Comparison of ENCODE assay signal across 8 mouse cellular contexts in genomic region chr3:87525837-87526570, GRCm38 (mm10). TPM values are rescaled to one million over a fixed set of nuclear protein-coding genes. Genes with fewer than 3 reads are reported as not detected.
A peak's percentile ranks its signal among the peaks of the same experiment; 100 is the strongest.
DNase-seq lines count a peak whose midpoint lies in the region; ATAC-seq lines count a peak whose summit lies in the region.

No protein-coding gene starts in this region.

- peaks cover 30% of the 10 kb centered on the region for H3K36me3 ChIP-seq in forebrain, embryonic 15.5 days
- H3K36me3 ChIP-seq in kidney, embryonic 15.5 days = peaks cover 38% of the 10 kb centered on the region

- peak overlapping the region; percentile 80 for H3K4me3 ChIP-seq in forebrain, embryonic 15.5 days
- H3K4me3 ChIP-seq in kidney, embryonic 15.5 days (replicated peaks) = peak overlapping the region; percentile 80

- DNase-seq in cerebellum, adult 11-12 months = peak; percentile 29
- no peak for DNase-seq in cerebellum, adult 9-11 months
- peak; percentile 60 for DNase-seq in Muller cell, postnatal 12 days (ENCODE audit: inconsistent ontology term)
- no peak for DNase-seq in right cerebral cortex, postnatal 14 days
- no peak for DNase-seq in gastrocnemius, adult 18-20 months (ENCODE audit: low spot score)

- H3K27me3 ChIP-seq in forebrain, embryonic 15.5 days = no peaks in the 10 kb centered on the region
- H3K27me3 ChIP-seq in kidney, embryonic 15.5 days = no peaks in the 10 kb centered on the region

- peak overlapping the region; percentile 81 for H3K27ac ChIP-seq in forebrain, embryonic 15.5 days (replicated peaks)
- peak overlapping the region; percentile 85 for H3K27ac ChIP-seq in kidney, embryonic 15.5 days

- peaks cover 16% of the 10 kb centered on the region for H3K4me1 ChIP-seq in forebrain, embryonic 15.5 days
- peaks cover 17% of the 10 kb centered on the region for H3K4me1 ChIP-seq in kidney, embryonic 15.5 days

- no peaks in the 10 kb centered on the region for H3K9me3 ChIP-seq in forebrain, embryonic 15.5 days
- H3K9me3 ChIP-seq in kidney, embryonic 15.5 days (replicated peaks) = no peaks in the 10 kb centered on the region

- 7% methylated on average over 27 of the region's 27 CpGs for WGBS in forebrain, embryonic 15.5 days
- 1% methylated on average over 27 of the region's 27 CpGs for WGBS in kidney, embryonic 15.5 days

- H3K9ac ChIP-seq in forebrain, embryonic 15.5 days (replicated peaks) = peak overlapping the region; percentile 95
- H3K9ac ChIP-seq in kidney, embryonic 15.5 days = peak overlapping the region; percentile 92

- ATAC-seq in forebrain, embryonic 15.5 days (replicated peaks) = peak; percentile 62
- peak; percentile 70 for ATAC-seq in kidney, embryonic 15.5 days (replicated peaks; ENCODE audit: low FRiP score)
- ATAC-seq in megakaryocyte, adult 5-6 weeks (ENCODE audit: poor library complexity, severe bottlenecking) = 0 out of 2 replicates have a peak, but pooled peaks have one; percentile 4

- H3K4me2 ChIP-seq in forebrain, embryonic 15.5 days (replicated peaks) = peak overlapping the region; percentile 71
- H3K4me2 ChIP-seq in kidney, embryonic 15.5 days = peak overlapping the region; percentile 79

RNA-seq across cellular contexts. Expression of gene Etv3, which starts 0.8 kb away (rescaled TPM):
- polyA plus RNA-seq in forebrain, embryonic 15.5 days (2015; fragmentation: Nextera tagmentation; extraction: Ambion mirVana) = 11.0 and 11.9 TPM in 2 replicates
- polyA plus RNA-seq in kidney, embryonic 15.5 days (2015; fragmentation: Nextera tagmentation; extraction: Ambion mirVana) = 14.4 and 15.7 TPM in 2 replicates
- 12.9 and 13.8 TPM in 2 replicates for total RNA-seq in megakaryocyte, adult 5-6 weeks (2015)
- total RNA-seq in megakaryocyte, adult 5-6 weeks (2017) = 14.6 and 16.7 TPM in 2 replicates
- total RNA-seq in gastrocnemius, adult 18-20 months (2021) = 1 to 10 TPM; 9.5 to 9.7 TPM

Comparison
In these comparisons a context has a peak if more than half of its experiments do, and no peak if none do; other contexts are left out.
1. DNase-seq: peak in cerebellum, adult 11-12 months (single experiment) and Muller cell, postnatal 12 days (single experiment); none in cerebellum, adult 9-11 months (single experiment), right cerebral cortex, postnatal 14 days (single experiment) and gastrocnemius, adult 18-20 months (single experiment).
2. ATAC-seq: peak in every context shown above with its lines; median percentile 70 in kidney, embryonic 15.5 days; 62 in forebrain, embryonic 15.5 days; 4 in megakaryocyte, adult 5-6 weeks.